Mouse (Mus musculus): ENCODE measurements at regions not wholly inside any gene's neighbourhood (a gene's known extent, or its start where the extent isn't known, plus 50 kb on each side); places are given as distances from the start of the nearest gene placed in this dataset.

DNA sequence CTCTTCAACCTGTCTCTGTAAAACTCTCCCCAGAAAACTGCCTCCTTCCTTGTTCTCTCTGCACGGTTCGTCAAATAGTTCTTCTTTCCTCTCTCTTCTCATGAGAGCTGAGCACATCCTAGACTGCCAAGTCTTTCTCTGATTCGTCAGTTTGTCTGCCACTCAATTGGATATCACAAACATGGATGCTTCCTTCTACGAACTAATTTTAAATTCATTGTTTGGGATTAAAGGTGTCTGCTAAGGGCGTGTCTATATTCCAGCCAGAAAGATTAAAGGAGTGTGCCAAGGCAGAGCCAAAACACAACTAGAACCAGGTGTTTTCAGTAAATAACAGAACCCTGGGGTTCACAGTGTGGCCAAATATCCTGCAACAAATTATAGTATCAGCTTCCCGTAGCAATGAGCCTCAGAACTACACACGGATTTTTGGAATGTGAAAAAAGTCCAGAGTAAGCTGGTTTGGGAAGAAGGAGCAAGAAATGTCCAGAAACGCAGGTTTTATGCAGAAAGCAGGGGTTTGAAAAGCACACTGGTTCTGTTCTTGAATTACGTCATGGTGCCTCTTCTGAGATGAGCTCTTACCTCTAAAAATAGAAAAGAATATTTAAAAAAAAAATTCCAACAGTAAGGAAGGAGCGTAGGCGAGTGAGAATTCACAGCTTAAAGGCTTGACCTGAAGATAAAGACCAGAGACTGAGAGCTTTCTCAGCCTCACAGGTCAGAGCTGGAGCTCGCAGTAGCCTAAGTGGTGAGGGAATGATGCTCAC, 206.0 kb upstream of the Jmjd1c start:
- Histone ChIP-seq H3K4me3 (replicated peaks; ENCODE audit: control insufficient read depth, low read depth, low read length) (no peak overlapping the region), H3K27ac (ENCODE audit: control insufficient read depth, insufficient read depth, low read depth, low read length, poor library complexity) (no peak overlapping the region), H3K4me1 (ENCODE audit: control insufficient read depth, insufficient read depth, low read length) (no peaks in the 10 kb centered on the region)
- WGBS, result 80% methylated on average over 12 of the region's 12 CpGs
- TF ChIP-seq POLR2A (IDR thresholded peaks at IDR 0.05; ENCODE audit: borderline replicate concordance, control insufficient read depth, low read depth, low read length), result no peak
- no peak for TF ChIP-seq CTCF (IDR thresholded peaks at IDR 0.05; ENCODE audit: control insufficient read depth, insufficient read depth, low read length)

DNA sequence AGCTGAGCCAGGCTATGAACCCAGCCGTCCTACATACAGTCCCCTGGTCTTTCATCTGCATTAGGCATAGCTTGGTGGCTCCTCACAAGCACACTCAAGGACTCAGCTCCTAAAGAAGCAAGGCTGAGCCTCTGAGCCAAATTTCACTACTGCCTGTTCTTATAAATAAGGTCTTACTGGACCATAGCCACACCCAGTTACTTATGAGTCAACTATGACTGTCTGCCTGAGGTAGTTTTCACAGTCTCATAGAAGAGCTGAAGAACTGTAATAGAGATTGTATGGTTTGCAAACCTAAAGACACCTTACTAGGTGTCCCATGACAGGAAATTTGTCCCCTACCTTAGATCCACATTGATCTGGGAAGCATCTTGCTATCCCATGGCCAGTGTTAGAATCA, 204.1 kb upstream of the Jmjd1c start:
- Histone ChIP-seq H3K4me3 (replicated peaks; ENCODE audit: control insufficient read depth, low read depth, low read length) (no peak overlapping the region), H3K4me1 (ENCODE audit: control insufficient read depth, insufficient read depth, low read length) (no peaks in the 10 kb centered on the region), H3K27ac (ENCODE audit: control insufficient read depth, insufficient read depth, low read depth, low read length, poor library complexity) (no peak overlapping the region)
- TF ChIP-seq CTCF (IDR thresholded peaks at IDR 0.05; ENCODE audit: control insufficient read depth, insufficient read depth, low read length) (no peak), POLR2A (IDR thresholded peaks at IDR 0.05; ENCODE audit: borderline replicate concordance, control insufficient read depth, low read depth, low read length) (no peak)
- 84% methylated on average over 1 of the region's 1 CpGs for WGBS

DNA sequence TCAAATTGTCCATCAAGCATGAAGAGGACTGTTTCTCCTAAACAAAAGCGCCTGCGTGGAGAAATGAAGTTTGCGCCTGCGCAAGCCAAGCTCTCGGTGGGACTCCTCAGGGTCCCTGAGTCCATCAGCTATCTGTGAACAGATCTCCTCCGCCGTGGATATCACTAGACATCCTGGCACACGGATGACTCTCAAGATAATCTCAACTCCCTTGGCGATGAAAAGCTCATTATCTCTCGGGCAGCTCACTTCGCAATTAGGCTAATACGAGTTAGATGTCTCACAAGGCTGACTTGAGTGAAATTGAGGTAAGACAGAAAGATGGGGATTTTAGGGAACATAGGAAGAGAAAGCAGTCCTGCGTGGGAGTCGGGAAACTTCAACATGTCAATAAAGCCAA, 202.1 kb upstream of the Jmjd1c start:
- no peak overlapping the region for H3K27ac ChIP-seq (ENCODE audit: control insufficient read depth, insufficient read depth, low read depth, low read length, poor library complexity)
- 89% methylated on average over 14 of the region's 14 CpGs for WGBS
- H3K4me3 ChIP-seq (replicated peaks; ENCODE audit: control insufficient read depth, low read depth, low read length), result no peak overlapping the region
- no peak for TF ChIP-seq POLR2A (IDR thresholded peaks at IDR 0.05; ENCODE audit: borderline replicate concordance, control insufficient read depth, low read depth, low read length)
- no peak for TF ChIP-seq CTCF (IDR thresholded peaks at IDR 0.05; ENCODE audit: control insufficient read depth, insufficient read depth, low read length)
- no peaks in the 10 kb centered on the region for H3K4me1 ChIP-seq (ENCODE audit: control insufficient read depth, insufficient read depth, low read length)

DNA sequence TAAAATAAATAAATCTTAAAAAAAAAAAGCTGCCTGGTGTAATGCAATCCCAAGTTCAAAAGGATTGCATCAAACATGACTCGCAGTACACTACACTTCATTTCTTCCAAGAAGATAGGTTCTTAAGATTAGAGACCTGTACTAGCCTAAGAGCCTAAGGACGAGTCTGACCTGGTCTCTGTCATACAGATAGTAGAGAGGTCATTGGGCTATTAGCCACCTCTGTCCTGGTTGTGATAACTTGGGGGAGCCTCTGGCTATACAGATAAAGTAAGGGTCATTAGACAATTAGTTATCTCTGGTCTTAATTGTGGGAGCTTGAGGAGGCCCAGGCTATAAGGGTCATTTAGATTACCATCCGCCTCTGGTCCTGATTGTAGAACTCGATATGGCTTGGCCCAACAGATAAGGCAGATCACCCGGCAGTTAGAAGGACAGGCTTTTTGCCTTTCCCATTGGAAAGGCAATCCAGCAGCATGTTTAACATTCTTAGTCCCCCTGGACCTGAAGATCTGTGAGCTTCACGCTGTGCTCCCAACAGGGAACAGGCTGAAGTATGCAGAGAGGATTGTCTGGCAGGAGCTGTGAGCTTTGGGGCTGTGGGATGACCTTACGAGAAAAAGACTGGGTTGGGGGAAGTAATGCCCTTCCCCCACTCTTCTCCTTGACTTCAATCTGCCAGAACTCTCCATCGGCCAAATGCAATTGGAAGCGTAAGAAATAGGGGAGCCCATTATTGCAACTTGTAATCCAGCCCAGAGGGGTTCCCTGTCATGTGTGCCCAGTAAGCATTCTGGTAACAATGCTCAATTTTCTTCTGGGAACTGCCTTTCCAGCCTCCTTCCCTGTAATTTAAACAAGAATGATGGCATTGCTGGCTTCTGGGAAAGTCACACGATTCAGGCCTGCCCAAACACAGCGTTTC, 199.0 kb upstream of the Jmjd1c start:
- Histone ChIP-seq H3K4me1 (ENCODE audit: control insufficient read depth, insufficient read depth, low read length) (no peaks in the 10 kb centered on the region), H3K27ac (ENCODE audit: control insufficient read depth, insufficient read depth, low read depth, low read length, poor library complexity) (no peak overlapping the region), H3K4me3 (replicated peaks; ENCODE audit: control insufficient read depth, low read depth, low read length) (no peak overlapping the region)
- TF ChIP-seq POLR2A (IDR thresholded peaks at IDR 0.05; ENCODE audit: borderline replicate concordance, control insufficient read depth, low read depth, low read length) (no peak), CTCF (IDR thresholded peaks at IDR 0.05; ENCODE audit: control insufficient read depth, insufficient read depth, low read length) (no peak)
- 80% methylated on average over 11 of the region's 11 CpGs for WGBS

DNA sequence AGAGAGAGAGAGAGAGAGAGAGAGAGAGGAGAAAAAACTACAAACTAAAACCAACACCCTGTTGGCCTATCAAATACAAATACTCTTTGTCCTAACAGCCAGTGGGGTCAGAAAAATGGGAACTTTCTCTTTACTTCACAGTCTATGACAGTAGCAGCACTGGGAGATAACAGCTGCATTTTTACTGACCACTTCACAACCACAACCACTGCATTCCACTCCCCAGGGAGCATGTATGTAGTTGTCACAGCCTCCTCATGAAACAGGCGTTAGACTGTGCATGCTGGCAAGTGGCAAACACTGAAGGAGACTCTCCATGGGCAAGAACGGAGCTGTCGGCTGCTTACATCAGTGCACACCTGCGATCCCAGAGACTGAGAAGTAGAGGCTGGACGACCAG, 196.2 kb upstream of the Jmjd1c start:
- Histone ChIP-seq H3K4me1 (ENCODE audit: control insufficient read depth, insufficient read depth, low read length) (peaks cover 2% of the 10 kb centered on the region), H3K4me3 (replicated peaks; ENCODE audit: control insufficient read depth, low read depth, low read length) (no peak overlapping the region), H3K27ac (ENCODE audit: control insufficient read depth, insufficient read depth, low read depth, low read length, poor library complexity) (no peak overlapping the region)
- TF ChIP-seq CTCF (IDR thresholded peaks at IDR 0.05; ENCODE audit: control insufficient read depth, insufficient read depth, low read length) (no peak), POLR2A (IDR thresholded peaks at IDR 0.05; ENCODE audit: borderline replicate concordance, control insufficient read depth, low read depth, low read length) (no peak)
- 69% methylated on average over 5 of the region's 5 CpGs for WGBS

DNA sequence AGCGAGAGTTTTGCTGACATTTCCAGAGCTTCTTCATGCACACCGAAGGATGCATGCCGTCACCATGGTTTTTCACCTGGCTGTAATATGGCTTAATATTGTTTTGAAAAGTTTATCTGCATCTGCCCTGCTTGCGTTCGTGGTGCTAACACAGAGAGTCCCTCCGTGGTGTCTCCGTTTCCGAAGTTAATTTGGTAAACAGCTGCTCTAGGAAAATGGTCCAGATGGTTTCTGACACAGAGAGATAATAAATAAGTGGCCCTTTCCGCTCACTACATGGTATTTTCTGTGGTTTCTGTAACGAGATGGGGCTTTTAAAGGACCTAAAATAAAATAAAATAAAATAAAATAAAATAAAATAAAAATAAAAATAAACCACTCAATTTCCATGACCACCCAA, 195.1 kb upstream of the Jmjd1c start:
- no peak overlapping the region for H3K4me3 ChIP-seq (replicated peaks; ENCODE audit: control insufficient read depth, low read depth, low read length)
- no peak for TF ChIP-seq CTCF (IDR thresholded peaks at IDR 0.05; ENCODE audit: control insufficient read depth, insufficient read depth, low read length)
- TF ChIP-seq POLR2A (IDR thresholded peaks at IDR 0.05; ENCODE audit: borderline replicate concordance, control insufficient read depth, low read depth, low read length), result no peak
- H3K4me1 ChIP-seq (ENCODE audit: control insufficient read depth, insufficient read depth, low read length), result peaks cover 2% of the 10 kb centered on the region
- 66% methylated on average over 10 of the region's 10 CpGs for WGBS
- no peak overlapping the region for H3K27ac ChIP-seq (ENCODE audit: control insufficient read depth, insufficient read depth, low read depth, low read length, poor library complexity)

DNA sequence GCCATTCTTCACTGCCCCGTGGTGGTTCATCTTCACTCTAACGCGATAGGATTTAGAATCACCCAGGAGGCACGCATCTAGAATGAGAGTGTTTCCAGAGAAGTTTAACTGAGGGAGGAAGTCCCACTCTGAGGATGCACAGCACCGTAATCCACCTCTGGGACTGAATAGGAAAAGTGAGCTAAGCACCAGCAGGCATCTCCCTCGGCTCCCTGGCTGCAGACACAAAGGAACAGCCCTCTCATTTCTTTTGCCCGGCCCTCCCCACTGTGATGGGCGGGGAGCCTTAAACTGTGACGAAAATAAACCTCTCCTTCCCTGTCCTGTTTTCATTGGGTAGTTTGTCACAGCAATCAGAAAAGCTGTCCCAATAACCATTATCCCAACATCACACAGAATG, 194.1 kb upstream of the Jmjd1c start:
- WGBS, result 33% methylated on average over 9 of the region's 9 CpGs
- no peak for TF ChIP-seq CTCF (IDR thresholded peaks at IDR 0.05; ENCODE audit: control insufficient read depth, insufficient read depth, low read length)
- no peak for TF ChIP-seq POLR2A (IDR thresholded peaks at IDR 0.05; ENCODE audit: borderline replicate concordance, control insufficient read depth, low read depth, low read length)

More for the DNA sequence above, 194.1 kb upstream of the Jmjd1c start:
- Histone ChIP-seq H3K4me3 (replicated peaks; ENCODE audit: control insufficient read depth, low read depth, low read length) (no peak overlapping the region), H3K4me1 (ENCODE audit: control insufficient read depth, insufficient read depth, low read length) (peaks cover 2% of the 10 kb centered on the region), H3K27ac (ENCODE audit: control insufficient read depth, insufficient read depth, low read depth, low read length, poor library complexity) (no peak overlapping the region)

Measured in bone marrow, adult 2 months (tissue).